Mouse (Mus musculus) neural tube, embryonic 11.5 days (tissue): Measurements from ENCODE around the gene Dlg1. TPM values are rescaled to one million over a fixed set of nuclear protein-coding genes. Genes with fewer than 3 reads are reported as not detected.

Experiments used
- ATAC-seq: fragments of 200-750 bp; cut with Nextera tagmentation; 2 replicates; pipeline ENCODE4 v1.8.0; 2017; ENCODE audit warnings: moderate number of reproducible peaks, mild to moderate bottlenecking, moderate TSS enrichment, moderate library complexity; ENCODE audit not compliant: insufficient read depth, low FRiP score, low TSS enrichment
- DNase-seq: peaks from one replicate; pipeline ENCODE4 v3.0.0-alpha.2; 2015; ENCODE audit warnings: low spot score
- H3K27ac ChIP-seq: fragments of 300-500 bp; sonication (generic); 2 replicates; pipeline ENCODE4 v1.5.1; 2014; ENCODE audit warnings: low read depth, mild to moderate bottlenecking, low read length
- H3K27me3 ChIP-seq: fragments of 300-500 bp; sonication (generic); 2 replicates; pipeline ENCODE4 v1.6.1; 2014; ENCODE audit warnings: mild to moderate bottlenecking, low read length, mixed read lengths; ENCODE audit not compliant: control insufficient read depth, insufficient read depth
- H3K36me3 ChIP-seq: fragments of 300-500 bp; sonication (generic); 2 replicates; pipeline ENCODE4 v1.6.1; 2014; ENCODE audit warnings: mild to moderate bottlenecking, low read length, moderate library complexity, mixed read lengths; ENCODE audit not compliant: control insufficient read depth, insufficient read depth
- H3K4me1 ChIP-seq: fragments of 300-500 bp; sonication (generic); 2 replicates; pipeline ENCODE4 v1.6.1; 2014; ENCODE audit warnings: low read length, mixed read lengths; ENCODE audit not compliant: control insufficient read depth, insufficient read depth
- H3K4me2 ChIP-seq: fragments of 300-500 bp; sonication (generic); 2 replicates; pipeline ENCODE4 v1.6.1; 2014; ENCODE audit warnings: low read depth, mild to moderate bottlenecking, moderate library complexity
- H3K4me3 ChIP-seq: fragments of 300-500 bp; sonication (generic); 2 replicates; pipeline ENCODE4 v1.5.1; 2014; ENCODE audit warnings: low read depth, low read length
- H3K9ac ChIP-seq: fragments of 300-500 bp; sonication (generic); 2 replicates; pipeline ENCODE4 v1.6.1; 2014; ENCODE audit warnings: mild to moderate bottlenecking, low read length
- H3K9me3 ChIP-seq: fragments of 300-500 bp; sonication (generic); 2 replicates; pipeline ENCODE4 v1.6.1; 2016; ENCODE audit warnings: low read length; ENCODE audit not compliant: control insufficient read depth
- WGBS: fragments of 180-500 bp; shearing (Covaris S2); extraction: QIAGEN DNeasy Blood & Tissue Kit; methylation state at CpG from one replicate; pipeline ENCODE4 v1.1.7; 2014; 5-methylcytosine and 5-hydroxymethylcytosine counted together
- polyA plus RNA-seq: library from polyadenylated mRNA; unstranded; fragments of >200 nt; fragmentation: Nextera tagmentation; extraction: Ambion mirVana; gene quantifications from 2 replicates; pipeline ENCODE4 v1.2.1, GENCODE M21; 2014

Dlg1 gene
- polyA plus RNA-seq, 1 experiment from 2014 or later: 23.8 TPM

DNA sequence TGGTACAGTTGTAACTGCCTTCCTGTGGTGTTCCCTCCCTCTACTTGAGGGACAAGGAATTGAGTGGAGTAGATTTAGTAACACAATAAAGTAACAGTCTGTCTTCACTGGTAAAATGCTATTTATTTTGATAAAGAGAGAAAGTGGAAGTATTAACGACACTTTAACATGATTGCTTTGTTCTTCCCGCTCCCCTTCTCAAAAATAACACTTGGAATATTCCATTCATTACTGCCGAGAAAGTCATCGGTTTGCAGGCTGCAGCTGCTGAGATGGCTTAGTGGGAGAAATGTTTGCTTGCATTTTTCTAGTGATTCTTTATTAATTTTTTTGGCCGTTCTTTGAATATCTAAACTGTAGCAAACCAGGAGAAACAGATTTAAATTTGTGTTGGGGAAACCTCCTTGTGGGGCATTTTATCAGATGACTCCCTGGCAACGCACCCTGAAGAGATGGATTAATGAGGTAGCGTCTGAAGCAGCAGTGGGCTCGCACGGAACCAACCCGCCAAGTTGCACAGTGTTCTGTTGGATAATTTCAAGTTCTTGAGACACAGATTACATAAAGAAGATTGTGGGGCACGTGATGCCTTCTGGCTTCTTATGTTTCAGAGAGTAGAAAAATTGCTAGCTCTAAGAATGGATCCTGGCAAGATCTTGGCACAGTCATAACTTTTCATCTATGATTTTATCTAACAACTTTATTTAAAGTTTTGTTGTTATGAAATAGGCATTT is 32.2 kb downstream of the Dlg1 start:
- Histone ChIP-seq H3K4me3 (no peak overlapping the region), H3K4me1 (no peaks in the 10 kb centered on the region), H3K9me3 (no peaks in the 10 kb centered on the region), H3K27me3 (no peaks in the 10 kb centered on the region), H3K4me2 (no peak overlapping the region), H3K27ac (no peak overlapping the region), H3K9ac (no peak overlapping the region), H3K36me3 (no peaks in the 10 kb centered on the region)
- DNase-seq: no peak
- 78% methylated on average over 11 of the region's 11 CpGs for WGBS
- ATAC-seq: no peak

DNA sequence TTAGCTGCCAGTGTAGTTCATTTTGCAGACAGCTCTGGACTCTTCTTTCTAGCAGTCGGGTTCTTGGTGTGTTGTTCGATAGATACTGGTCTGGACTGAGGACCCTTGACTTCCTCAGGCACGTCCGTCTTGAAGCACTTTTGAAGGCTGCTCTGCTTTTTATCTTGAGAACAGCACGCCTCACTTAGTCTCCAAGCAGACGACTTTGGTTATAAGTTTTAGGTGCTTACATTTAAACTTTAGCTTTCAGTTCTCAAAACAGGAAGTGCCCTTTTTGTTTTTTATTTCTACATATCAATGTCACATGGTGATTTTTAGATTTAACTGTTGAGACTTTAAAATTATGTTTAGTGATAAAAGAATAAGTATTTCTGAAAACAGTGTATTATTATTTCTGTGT is 33.1 kb downstream of the Dlg1 start:
- ATAC-seq (no peak), DNase-seq (no peak)
- H3K27me3 ChIP-seq: no peaks in the 10 kb centered on the region
- H3K36me3 ChIP-seq: no peaks in the 10 kb centered on the region
- H3K27ac ChIP-seq: no peak overlapping the region
- 70% methylated on average over 6 of the region's 6 CpGs for WGBS
- H3K4me3 ChIP-seq: no peak overlapping the region
- no peak overlapping the region for H3K9ac ChIP-seq
- no peak overlapping the region for H3K4me2 ChIP-seq
- no peaks in the 10 kb centered on the region for H3K4me1 ChIP-seq
- H3K9me3 ChIP-seq: no peaks in the 10 kb centered on the region

- H3K4me3 ChIP-seq: no peak overlapping the region
- no peak overlapping the region for H3K27ac ChIP-seq
- no peaks in the 10 kb centered on the region for H3K27me3 ChIP-seq
- H3K36me3 ChIP-seq: no peaks in the 10 kb centered on the region
- no peaks in the 10 kb centered on the region for H3K9me3 ChIP-seq
- WGBS: 89% methylated on average over 4 of the region's 4 CpGs
- no peaks in the 10 kb centered on the region for H3K4me1 ChIP-seq
- ATAC-seq (no peak), DNase-seq (no peak)
- H3K4me2 ChIP-seq: no peak overlapping the region
- H3K9ac ChIP-seq: no peak overlapping the region
These were observed 34.1 kb downstream of the Dlg1 start for GRCm38 (mm10) chr16:31697341-31697740.

DNA sequence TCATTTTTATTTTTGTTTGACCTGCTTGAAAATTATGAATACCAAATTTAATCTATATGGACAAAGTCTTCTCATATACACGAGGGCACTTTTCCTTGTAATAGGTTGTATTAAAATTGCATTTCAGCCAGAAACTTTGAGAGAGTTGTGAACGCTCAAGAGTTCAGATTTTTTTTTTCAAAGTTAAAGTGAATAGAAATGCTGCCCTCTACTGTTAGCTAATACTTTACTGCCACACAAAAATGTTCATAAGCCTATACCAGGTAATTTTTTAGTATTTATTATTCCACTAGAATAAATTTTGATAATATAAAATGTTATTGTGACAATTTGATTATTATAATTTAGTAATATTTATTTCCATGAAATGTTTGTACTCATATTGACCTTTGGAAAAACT is 42.0 kb downstream of the Dlg1 start:
- Histone ChIP-seq H3K9me3 (no peaks in the 10 kb centered on the region), H3K9ac (no peak overlapping the region), H3K4me2 (no peak overlapping the region), H3K36me3 (no peaks in the 10 kb centered on the region), H3K4me3 (no peak overlapping the region), H3K27ac (no peak overlapping the region), H3K27me3 (no peaks in the 10 kb centered on the region), H3K4me1 (no peaks in the 10 kb centered on the region; the same call in 1 of the 2 replicates)
- no peak for DNase-seq
- no peak for ATAC-seq
- WGBS: 59% methylated on average over 2 of the region's 2 CpGs

GRCm38 (mm10) chr16:31705904-31706303 is 42.7 kb downstream of the Dlg1 start:
- Histone ChIP-seq H3K27ac (no peak overlapping the region), H3K4me2 (no peak overlapping the region), H3K9me3 (no peaks in the 10 kb centered on the region), H3K27me3 (no peaks in the 10 kb centered on the region), H3K9ac (no peak overlapping the region), H3K36me3 (no peaks in the 10 kb centered on the region), H3K4me1 (no peaks in the 10 kb centered on the region; the same call in 1 of the 2 replicates), H3K4me3 (no peak overlapping the region)
- ATAC-seq: no peak
- 94% methylated on average over 3 of the region's 3 CpGs for WGBS
- no peak for DNase-seq

DNA sequence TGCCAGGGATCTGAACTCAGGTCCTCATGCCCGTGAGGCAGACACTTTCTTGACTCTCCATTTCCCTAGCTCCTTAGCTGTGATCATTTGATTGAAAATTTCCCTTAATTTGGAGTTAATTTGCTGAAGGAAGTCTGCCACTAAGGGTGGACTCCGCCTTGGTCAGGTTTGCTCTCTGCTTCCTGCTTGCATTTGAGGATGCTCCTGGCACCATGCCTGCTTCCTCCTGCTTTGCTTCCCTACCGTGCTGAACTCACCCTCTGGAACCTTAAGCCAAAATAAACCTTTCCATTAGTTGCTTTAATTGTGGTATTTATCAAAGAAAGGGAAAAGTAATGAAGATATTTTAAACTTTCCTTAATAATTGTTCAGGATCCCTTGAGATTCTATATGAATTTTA is 44.1 kb downstream of the Dlg1 start:
- Histone ChIP-seq H3K4me2 (no peak overlapping the region), H3K4me3 (no peak overlapping the region), H3K36me3 (no peaks in the 10 kb centered on the region), H3K4me1 (no peaks in the 10 kb centered on the region; the same call in 1 of the 2 replicates), H3K9me3 (no peaks in the 10 kb centered on the region), H3K27me3 (no peaks in the 10 kb centered on the region), H3K9ac (no peak overlapping the region), H3K27ac (no peak overlapping the region)
- WGBS: 92% methylated on average over 3 of the region's 3 CpGs
- no peak for ATAC-seq
- DNase-seq: no peak

DNA sequence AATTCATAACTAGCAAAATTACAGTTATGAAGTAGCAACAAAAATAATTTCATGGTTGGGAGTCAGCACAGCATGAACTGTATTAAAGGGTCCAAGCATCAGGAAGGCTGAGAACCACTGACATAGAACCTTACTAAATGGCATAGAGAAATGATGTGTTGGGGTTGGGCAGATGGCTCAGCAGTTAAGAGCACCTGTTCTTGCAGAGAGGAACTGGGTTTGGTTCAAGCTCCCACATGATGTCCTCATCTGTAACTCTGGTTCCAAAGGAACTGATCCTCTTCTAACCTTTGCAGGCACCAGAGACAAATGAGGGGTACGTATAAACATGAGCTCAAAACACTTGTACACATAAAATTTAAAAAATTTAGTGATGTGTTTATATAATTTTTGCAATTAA is 59.7 kb downstream of the Dlg1 start:
- H3K27me3 ChIP-seq: no peaks in the 10 kb centered on the region
- no peak overlapping the region for H3K27ac ChIP-seq
- H3K9me3 ChIP-seq: no peaks in the 10 kb centered on the region
- WGBS: 98% methylated on average over 1 of the region's 1 CpGs
- no peak overlapping the region for H3K9ac ChIP-seq
- DNase-seq: no peak
- no peaks in the 10 kb centered on the region for H3K4me1 ChIP-seq
- H3K4me3 ChIP-seq: no peak overlapping the region
- H3K4me2 ChIP-seq: no peak overlapping the region
- no peak for ATAC-seq
- no peaks in the 10 kb centered on the region for H3K36me3 ChIP-seq

DNA sequence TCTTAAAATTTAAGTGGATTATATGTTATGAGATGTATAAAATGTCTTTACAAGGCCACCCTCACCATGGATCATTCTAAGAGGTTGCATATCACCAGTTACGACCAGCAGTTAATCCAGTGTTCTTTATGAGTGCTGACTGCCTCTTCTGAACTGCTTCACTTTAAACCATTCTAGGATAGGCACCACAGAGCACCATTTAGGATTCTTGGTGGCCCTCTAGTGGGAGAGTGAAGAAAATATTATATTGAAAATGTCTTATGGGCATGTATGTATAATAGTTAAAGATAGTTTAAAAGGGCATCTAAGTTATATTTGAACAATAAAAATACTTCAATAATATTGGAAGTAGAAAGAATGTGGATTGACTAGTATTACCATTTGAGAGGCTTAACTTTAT is 60.9 kb downstream of the Dlg1 start:
- DNase-seq (no peak), ATAC-seq (no peak)
- 61% methylated on average over 1 of the region's 1 CpGs for WGBS
- Histone ChIP-seq H3K9me3 (no peaks in the 10 kb centered on the region), H3K4me2 (no peak overlapping the region), H3K4me1 (no peaks in the 10 kb centered on the region), H3K27ac (no peak overlapping the region), H3K9ac (no peak overlapping the region), H3K36me3 (no peaks in the 10 kb centered on the region), H3K27me3 (no peaks in the 10 kb centered on the region), H3K4me3 (no peak overlapping the region)

DNA sequence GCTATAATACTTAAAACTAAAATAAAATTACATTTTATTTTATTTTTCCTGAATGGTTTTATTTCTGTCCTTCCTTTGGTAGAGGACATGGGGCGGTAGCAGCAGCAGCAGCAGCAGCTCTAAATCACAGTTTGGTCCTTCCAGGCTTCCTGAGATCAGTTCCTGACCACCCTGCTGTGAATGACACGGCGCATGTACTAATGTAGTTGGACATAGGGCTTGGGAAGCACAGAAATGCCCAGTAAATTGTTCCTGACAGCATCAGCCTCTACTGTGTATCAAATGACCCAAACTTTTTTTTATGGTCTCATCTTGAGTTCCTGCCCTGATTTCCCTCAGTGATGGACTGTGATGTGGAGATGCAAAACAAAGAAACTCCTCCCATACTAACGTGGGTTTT is 61.6 kb downstream of the Dlg1 start:
- Histone ChIP-seq H3K9me3 (no peaks in the 10 kb centered on the region), H3K4me2 (no peak overlapping the region), H3K27me3 (no peaks in the 10 kb centered on the region), H3K36me3 (no peaks in the 10 kb centered on the region), H3K9ac (no peak overlapping the region), H3K27ac (no peak overlapping the region), H3K4me1 (no peaks in the 10 kb centered on the region), H3K4me3 (no peak overlapping the region)
- ATAC-seq (no peak), DNase-seq (no peak)
- 89% methylated on average over 4 of the region's 4 CpGs for WGBS
